30 mouse cellular contexts compared by ENCODE assay signal in the genomic region with DNA sequence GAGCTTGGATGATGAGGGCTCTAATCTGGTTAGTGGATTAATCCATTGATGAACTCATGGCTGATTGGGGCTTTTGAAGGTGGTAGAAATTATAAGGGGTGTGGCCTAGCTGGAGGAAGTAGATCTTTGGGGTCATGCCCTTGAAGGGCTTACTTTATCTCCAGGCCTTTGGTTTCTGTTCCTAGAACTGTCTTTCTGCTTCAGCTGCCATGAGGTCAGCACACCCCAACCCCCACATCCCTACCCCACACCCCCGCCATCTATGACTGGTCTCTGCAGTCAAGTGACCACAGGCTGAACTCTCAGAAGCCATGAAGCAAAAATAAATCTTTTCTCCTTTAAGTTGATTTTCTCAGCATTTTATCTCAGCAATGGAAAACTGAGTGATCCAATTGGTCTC. TPM values are rescaled to one million over a fixed set of nuclear protein-coding genes. Genes with fewer than 3 reads are reported as not detected.
DNase-seq lines count a peak whose midpoint lies in the region; ATAC-seq lines count a peak whose summit lies in the region.
"Had no signal": no experiment of that assay in that cellular context is flagged by ENCODE, and none has a peak within 500 bp of the region (broad histone marks: within the 10 kb centered on the region; RNA-seq: fewer than 3 reads in every experiment).

No protein-coding gene starts in this region.

- WGBS in forebrain, embryonic 11.5 days = 61% methylated on average over 1 of the region's 1 CpGs
- 74% methylated on average over 1 of the region's 1 CpGs for WGBS in forebrain, embryonic 10.5 days
- 91% methylated on average over 1 of the region's 1 CpGs for WGBS in hindbrain, embryonic 12.5 days

- no peaks in the 10 kb centered on the region for H3K9me3 ChIP-seq in forebrain, embryonic 11.5 days (ENCODE audit: control insufficient read depth, low read length)
- no peaks in the 10 kb centered on the region for H3K9me3 ChIP-seq in forebrain, embryonic 10.5 days
- no peaks in the 10 kb centered on the region for H3K9me3 ChIP-seq in hindbrain, embryonic 12.5 days (replicated peaks)
- H3K9me3 ChIP-seq: embryonic facial prominence, embryonic 13.5 days; heart, embryonic 12.5 days; heart, embryonic 15.5 days; hindbrain, embryonic 10.5 days had no signal

- peak; percentile 35 for DNase-seq in forebrain, embryonic 11.5 days (ENCODE audit: low spot score)
- no peak for DNase-seq in forebrain, embryonic 10.5 days (ENCODE audit: extremely low spot score, low spot score)
- DNase-seq in A20 (ENCODE audit: low read depth, low spot score) = peak; percentile 72
- no peak for DNase-seq in cerebellum, postnatal 10 days
- DNase-seq in embryo, embryonic 9.5 days (ENCODE audit: extremely low spot score) = no peak
- DNase-seq: adrenal gland, adult 8-10 months; adrenal gland, postnatal 36 days; cerebellum, adult 18-20 months; cerebellum, postnatal 25 days; forebrain, postnatal 0 days; gastrocnemius, adult 2 months; gastrocnemius, postnatal 14 days; heart, adult 18-20 months; heart, postnatal 10 days; heart, postnatal 36 days had no signal

- no peak overlapping the region for H3K27ac ChIP-seq in forebrain, embryonic 11.5 days (ENCODE audit: low read depth, low read length)
- no peak overlapping the region for H3K27ac ChIP-seq in forebrain, embryonic 10.5 days
- no peak overlapping the region for H3K27ac ChIP-seq in hindbrain, embryonic 12.5 days
- H3K27ac ChIP-seq: embryonic facial prominence, embryonic 13.5 days; gastrocnemius, adult 2 months; heart, embryonic 15.5 days; hindbrain, embryonic 10.5 days; hindbrain, embryonic 14.5 days; hindbrain, postnatal 0 days had no signal

- H3K9ac ChIP-seq in forebrain, embryonic 11.5 days (ENCODE audit: low read length) = no peak overlapping the region
- no peak overlapping the region for H3K9ac ChIP-seq in hindbrain, embryonic 12.5 days
- H3K9ac ChIP-seq: embryonic facial prominence, embryonic 13.5 days; forebrain, postnatal 0 days; heart, embryonic 12.5 days; heart, embryonic 15.5 days; hindbrain, embryonic 14.5 days had no signal

- peaks cover 12% of the 10 kb centered on the region for H3K27me3 ChIP-seq in forebrain, embryonic 11.5 days (ENCODE audit: control insufficient read depth, insufficient read depth, low read length)
- H3K27me3 ChIP-seq in forebrain, embryonic 10.5 days (ENCODE audit: poor library complexity, severe bottlenecking) = peaks cover 67% of the 10 kb centered on the region
- H3K27me3 ChIP-seq in hindbrain, embryonic 12.5 days = peaks cover 32% of the 10 kb centered on the region

- peaks cover 8% of the 10 kb centered on the region; the same call in 1 of the 2 replicates for H3K4me1 ChIP-seq in forebrain, embryonic 11.5 days (replicated peaks; ENCODE audit: control insufficient read depth, insufficient read depth, low read length)
- H3K4me1 ChIP-seq in forebrain, embryonic 10.5 days = peaks cover 24% of the 10 kb centered on the region
- H3K4me1 ChIP-seq in hindbrain, embryonic 12.5 days = peaks cover 10% of the 10 kb centered on the region

- ATAC-seq in forebrain, embryonic 11.5 days (replicated peaks; ENCODE audit: low FRiP score) = no peak
- peak; percentile 59 for ATAC-seq in common myeloid progenitor, adult 5-6 weeks (replicated peaks; ENCODE audit: low read depth, poor library complexity, severe bottlenecking)
- ATAC-seq in megakaryocyte, adult 5-6 weeks (ENCODE audit: poor library complexity, severe bottlenecking) = peak; percentile 71
- ATAC-seq in hindbrain, embryonic 12.5 days (ENCODE audit: low FRiP score) = no peak
- ATAC-seq: activated CD4-positive, CD25-positive, alpha-beta regulatory T cell, adult 4 months; CD4-positive, CD25-positive, alpha-beta regulatory T cell, adult 4 months; forebrain, embryonic 14.5 days; forebrain, postnatal 0 days; hindbrain, postnatal 0 days; inflammation-experienced regulatory T-cells, adult 6 months; intestine, embryonic 16.5 days had no signal

- H3K4me3 ChIP-seq in forebrain, embryonic 11.5 days (ENCODE audit: low read depth, low read length) = no peak overlapping the region
- H3K4me3 ChIP-seq in forebrain, embryonic 10.5 days = no peak overlapping the region
- no peak overlapping the region for H3K4me3 ChIP-seq in hindbrain, embryonic 12.5 days
- H3K4me3 ChIP-seq: embryonic facial prominence, embryonic 13.5 days; erythroblast, embryonic 14.5 days; gastrocnemius, adult 2 months; heart, embryonic 12.5 days; heart, embryonic 15.5 days; hindbrain, embryonic 10.5 days had no signal

- no peaks in the 10 kb centered on the region for H3K36me3 ChIP-seq in forebrain, embryonic 11.5 days (ENCODE audit: control insufficient read depth, insufficient read depth, low read length)
- no peaks in the 10 kb centered on the region for H3K36me3 ChIP-seq in forebrain, embryonic 10.5 days (replicated peaks)
- H3K36me3 ChIP-seq in hindbrain, embryonic 12.5 days = no peaks in the 10 kb centered on the region
- H3K36me3 ChIP-seq: embryonic facial prominence, embryonic 13.5 days; heart, embryonic 12.5 days; heart, embryonic 15.5 days; hindbrain, embryonic 10.5 days had no signal

- H3K4me2 ChIP-seq in forebrain, embryonic 11.5 days (ENCODE audit: low read depth, low read length, severe bottlenecking) = no peak overlapping the region
- no peak overlapping the region for H3K4me2 ChIP-seq in hindbrain, embryonic 12.5 days (replicated peaks)
- H3K4me2 ChIP-seq: embryonic facial prominence, embryonic 13.5 days; heart, embryonic 12.5 days; heart, embryonic 15.5 days; hindbrain, embryonic 14.5 days had no signal

RNA-seq across cellular contexts. Expression of gene Cacnb4, which starts 3.5 kb away (rescaled TPM):
- polyA plus RNA-seq in forebrain, embryonic 11.5 days (2014; fragmentation: Nextera tagmentation; extraction: Ambion mirVana) = 2.6 and 3.5 TPM in 2 replicates
- 0.50 and 1.1 TPM in 2 replicates for polyA plus RNA-seq in forebrain, embryonic 10.5 days (2016; fragmentation: Nextera tagmentation; extraction: Ambion mirVana)
- total RNA-seq in common myeloid progenitor, adult 5-6 weeks (2017) = not detected in 2 replicates
- not detected in 2 replicates for total RNA-seq in megakaryocyte, adult 5-6 weeks (2015)
- total RNA-seq in megakaryocyte, adult 5-6 weeks (2017) = not detected in 2 replicates
- 5.9 and 8.0 TPM in 2 replicates for polyA plus RNA-seq in hindbrain, embryonic 12.5 days (2016; fragmentation: Nextera tagmentation; extraction: Ambion mirVana)
- polyA plus RNA-seq: erythroblast, embryonic 14.5 days had no signal

Comparison
In these comparisons a context has a peak if more than half of its experiments do, and no peak if none do; other contexts are left out.
1. DNase-seq: peak in forebrain, embryonic 11.5 days (single experiment) and A20 (single experiment); none in forebrain, embryonic 10.5 days (single experiment), cerebellum, postnatal 10 days (0 of 2) and embryo, embryonic 9.5 days (single experiment).
2. ATAC-seq: peak in common myeloid progenitor, adult 5-6 weeks (single experiment) and megakaryocyte, adult 5-6 weeks (single experiment); none in forebrain, embryonic 11.5 days (single experiment) and hindbrain, embryonic 12.5 days (single experiment).